8 mouse cellular contexts compared by ENCODE assay signal in the genomic region with DNA sequence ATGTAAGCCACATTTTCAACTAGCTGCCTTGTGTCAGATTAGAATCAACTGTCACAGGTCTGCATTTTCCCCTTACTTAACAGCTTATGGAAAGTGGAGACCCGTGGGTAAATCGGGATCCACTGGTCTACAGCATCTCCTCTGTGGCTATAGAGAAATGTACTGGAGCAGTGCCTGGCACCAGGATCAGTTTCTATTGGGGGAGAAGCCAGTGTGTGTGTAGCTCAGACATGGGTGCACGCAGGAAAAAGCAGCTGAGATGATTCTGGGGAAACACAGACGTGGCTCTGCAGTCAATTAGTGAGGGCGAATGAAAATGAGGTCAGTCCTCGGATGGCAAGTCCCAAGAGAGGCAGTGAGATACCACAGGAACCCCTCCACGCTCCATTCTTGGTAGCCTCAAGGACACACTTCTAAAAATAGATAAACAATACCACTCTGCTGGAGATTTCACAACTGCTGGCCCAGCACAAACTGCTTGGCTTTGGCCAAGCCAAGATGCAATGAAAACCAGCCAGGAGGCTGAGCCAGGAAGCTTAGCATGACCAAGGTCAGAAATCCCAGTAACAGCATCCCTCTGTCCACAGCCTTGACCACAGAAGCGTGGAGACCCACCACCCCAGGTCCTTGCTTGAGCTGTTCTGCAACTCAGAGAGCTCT. TPM values are rescaled to one million over a fixed set of nuclear protein-coding genes. Genes with fewer than 3 reads are reported as not detected.
DNase-seq lines count a peak whose midpoint lies in the region; ATAC-seq and TF ChIP-seq lines count a peak whose summit lies in the region.

No protein-coding gene starts in this region.

- no peak for DNase-seq in midbrain, embryonic 10.5 days (ENCODE audit: low spot score)
- DNase-seq in midbrain, postnatal 0 days (ENCODE audit: low spot score), result no peak
- peak; percentile 53 for DNase-seq in heart, postnatal 0 days (ENCODE audit: low spot score)
- DNase-seq in left cerebral cortex, postnatal 10 days (ENCODE audit: extremely low spot score in 1 of 2, low spot score in 2 of 2), result no peak

- peak overlapping the region; percentile 89 for H3K27ac ChIP-seq in midbrain, embryonic 10.5 days (replicated peaks)
- H3K27ac ChIP-seq in midbrain, postnatal 0 days (ENCODE audit: low read depth, low read length), result no peak overlapping the region
- H3K27ac ChIP-seq in embryonic facial prominence, embryonic 12.5 days, result peak overlapping the region; percentile 69
- peak overlapping the region; percentile 69 for H3K27ac ChIP-seq in heart, postnatal 0 days (ENCODE audit: low read depth)
- peak overlapping the region; percentile 28 for H3K27ac ChIP-seq in macrophage
- H3K27ac ChIP-seq in midbrain, embryonic 13.5 days, result no peak overlapping the region

- no peaks in the 10 kb centered on the region for H3K9me3 ChIP-seq in midbrain, embryonic 10.5 days (replicated peaks)
- H3K9me3 ChIP-seq in midbrain, postnatal 0 days (ENCODE audit: low read length), result no peaks in the 10 kb centered on the region
- H3K9me3 ChIP-seq in embryonic facial prominence, embryonic 12.5 days, result no peaks in the 10 kb centered on the region
- no peaks in the 10 kb centered on the region for H3K9me3 ChIP-seq in heart, postnatal 0 days (replicated peaks; ENCODE audit: control insufficient read depth, low read length)
- H3K9me3 ChIP-seq in midbrain, embryonic 13.5 days, result no peaks in the 10 kb centered on the region

- ATAC-seq in midbrain, postnatal 0 days (ENCODE audit: low FRiP score), result no peak
- ATAC-seq in embryonic facial prominence, embryonic 12.5 days (ENCODE audit: insufficient number of reproducible peaks, insufficient read depth, low FRiP score, low TSS enrichment), result no peak
- ATAC-seq in heart, postnatal 0 days (ENCODE audit: insufficient read depth, low read depth), result peak; percentile 66
- no peak for ATAC-seq in monocyte, adult 5-6 weeks (replicated peaks; ENCODE audit: insufficient number of reproducible peaks, low FRiP score, low TSS enrichment, poor library complexity, severe bottlenecking)
- ATAC-seq in midbrain, embryonic 13.5 days, result no peak

- H3K4me1 ChIP-seq in midbrain, embryonic 10.5 days, result peaks cover 55% of the 10 kb centered on the region
- H3K4me1 ChIP-seq in midbrain, postnatal 0 days (ENCODE audit: insufficient read depth, low read length), result no peaks in the 10 kb centered on the region
- peaks cover 17% of the 10 kb centered on the region for H3K4me1 ChIP-seq in embryonic facial prominence, embryonic 12.5 days
- 0 out of 2 replicates have a peak, but pooled peaks cover 4% of the 10 kb centered on the region for H3K4me1 ChIP-seq in heart, postnatal 0 days (ENCODE audit: control insufficient read depth, insufficient read depth)
- peaks cover 9% of the 10 kb centered on the region for H3K4me1 ChIP-seq in midbrain, embryonic 13.5 days (replicated peaks)

- intact Hi-C loops in left cerebral cortex, postnatal 10 days (cut with DNase I), result no loop called here

- TF ChIP-seq CTCF in midbrain, postnatal 0 days (IDR thresholded peaks at IDR 0.05), result no peak
- no peak for TF ChIP-seq CTCF in heart, postnatal 0 days (IDR thresholded peaks at IDR 0.05; ENCODE audit: low read depth)

- H3K4me3 ChIP-seq in midbrain, embryonic 10.5 days, result no peak overlapping the region
- no peak overlapping the region for H3K4me3 ChIP-seq in midbrain, postnatal 0 days (ENCODE audit: low read depth, low read length)
- no peak overlapping the region for H3K4me3 ChIP-seq in embryonic facial prominence, embryonic 12.5 days
- H3K4me3 ChIP-seq in heart, postnatal 0 days (ENCODE audit: low read depth, low read length), result no peak overlapping the region
- no peak overlapping the region for H3K4me3 ChIP-seq in macrophage (ENCODE audit: inconsistent target)
- H3K4me3 ChIP-seq in midbrain, embryonic 13.5 days (replicated peaks), result no peak overlapping the region

- H3K4me2 ChIP-seq in midbrain, postnatal 0 days (ENCODE audit: low read depth, low read length, poor library complexity, severe bottlenecking), result no peak overlapping the region
- no peak overlapping the region for H3K4me2 ChIP-seq in embryonic facial prominence, embryonic 12.5 days (replicated peaks)
- H3K4me2 ChIP-seq in heart, postnatal 0 days (ENCODE audit: low read depth, low read length), result no peak overlapping the region
- no peak overlapping the region for H3K4me2 ChIP-seq in midbrain, embryonic 13.5 days (replicated peaks)

- no peak for TF ChIP-seq EP300 in heart, postnatal 0 days (IDR thresholded peaks at IDR 0.05; ENCODE audit: low read depth)

- H3K79me2 ChIP-seq in macrophage (ENCODE audit: inconsistent target), result no peaks in the 10 kb centered on the region

- no peaks in the 10 kb centered on the region for H3K36me3 ChIP-seq in midbrain, embryonic 10.5 days
- no peaks in the 10 kb centered on the region for H3K36me3 ChIP-seq in midbrain, postnatal 0 days (ENCODE audit: insufficient read depth, low read length)
- H3K36me3 ChIP-seq in embryonic facial prominence, embryonic 12.5 days, result no peaks in the 10 kb centered on the region
- no peaks in the 10 kb centered on the region for H3K36me3 ChIP-seq in heart, postnatal 0 days (replicated peaks; ENCODE audit: control insufficient read depth, insufficient read depth, low read length)
- no peaks in the 10 kb centered on the region for H3K36me3 ChIP-seq in macrophage (ENCODE audit: inconsistent target)
- no peaks in the 10 kb centered on the region for H3K36me3 ChIP-seq in midbrain, embryonic 13.5 days

- 66% methylated on average over 8 of the region's 8 CpGs for WGBS in midbrain, embryonic 10.5 days
- WGBS in midbrain, postnatal 0 days, result 59% methylated on average over 8 of the region's 8 CpGs
- WGBS in embryonic facial prominence, embryonic 12.5 days, result 39% methylated on average over 8 of the region's 8 CpGs
- WGBS in heart, postnatal 0 days, result 21% methylated on average over 8 of the region's 8 CpGs
- 36% methylated on average over 8 of the region's 8 CpGs for WGBS in macrophage (ENCODE audit: missing documents)
- 66% methylated on average over 8 of the region's 8 CpGs for WGBS in midbrain, embryonic 13.5 days

- H3K9ac ChIP-seq in midbrain, postnatal 0 days (replicated peaks; ENCODE audit: low read length, poor library complexity, severe bottlenecking), result no peak overlapping the region
- H3K9ac ChIP-seq in embryonic facial prominence, embryonic 12.5 days, result no peak overlapping the region
- no peak overlapping the region for H3K9ac ChIP-seq in heart, postnatal 0 days (replicated peaks; ENCODE audit: low read depth, low read length)
- H3K9ac ChIP-seq in midbrain, embryonic 13.5 days (replicated peaks), result no peak overlapping the region

- no peaks in the 10 kb centered on the region for H3K27me3 ChIP-seq in midbrain, embryonic 10.5 days (ENCODE audit: low read depth, poor library complexity, severe bottlenecking)
- no peaks in the 10 kb centered on the region for H3K27me3 ChIP-seq in midbrain, postnatal 0 days (ENCODE audit: insufficient read depth, low read length)
- no peaks in the 10 kb centered on the region for H3K27me3 ChIP-seq in embryonic facial prominence, embryonic 12.5 days
- no peaks in the 10 kb centered on the region for H3K27me3 ChIP-seq in heart, postnatal 0 days (ENCODE audit: control insufficient read depth, insufficient read depth, low read length)
- H3K27me3 ChIP-seq in midbrain, embryonic 13.5 days, result no peaks in the 10 kb centered on the region

RNA-seq across cellular contexts. Expression of gene Nuak1, which starts 40.4 kb away (rescaled TPM):
- 3.0 and 4.0 TPM in 2 replicates for polyA plus RNA-seq in midbrain, embryonic 10.5 days (2016; fragmentation: Nextera tagmentation; extraction: Ambion mirVana)
- 21.1 and 37.9 TPM in 2 replicates for total RNA-seq in midbrain, postnatal 0 days (2014; rRNA removed)
- 2.2 and 2.7 TPM in 2 replicates for polyA plus RNA-seq in midbrain, postnatal 0 days (2015; fragmentation: Nextera tagmentation; extraction: Ambion mirVana)
- 3.5 and 3.8 TPM in 2 replicates for polyA plus RNA-seq in embryonic facial prominence, embryonic 12.5 days (2016; fragmentation: Nextera tagmentation; extraction: Ambion mirVana)
- 33.6 and 36.8 TPM in 2 replicates for total RNA-seq in heart, postnatal 0 days (2014; rRNA removed; ENCODE audit: low replicate concordance)
- 1.4 and 1.7 TPM in 2 replicates for polyA plus RNA-seq in heart, postnatal 0 days (2015; fragmentation: Nextera tagmentation; extraction: Ambion mirVana)
- 1 to 10 TPM; 1.2 to 9.6 (median 6.5) TPM for total RNA-seq in macrophage (2018; cell fraction: chromatin; rRNA removed)
- total RNA-seq in macrophage (2018; cell fraction: cytosol; rRNA removed), result 1 to 10 TPM; 1.3 to 8.7 (median 5.2) TPM
- 10 to 100 TPM in 3 of 26 experiments, 1 to 10 TPM in 23; 2.1 to 13.0 (median 6.1) TPM for total RNA-seq in macrophage (2018; cell fraction: nucleus; rRNA removed)
- 3.9 to 5.7 TPM (median 4.6 TPM) in 3 replicates for polyA plus RNA-seq in macrophage (2018)
- total RNA-seq in left cerebral cortex, postnatal 10 days (2021), result 10 to 100 TPM; 47.7 to 55.0 TPM
- total RNA-seq in monocyte, adult 5-6 weeks (2017), result 0.29 to 0.48 TPM in 2 of 3 replicates, not detected in the other
- polyA plus RNA-seq in midbrain, embryonic 13.5 days (2015; fragmentation: Nextera tagmentation; extraction: Ambion mirVana), result 4.9 and 5.0 TPM in 2 replicates

RNA-seq across cellular contexts. Expression of gene Ckap4, which starts 53.1 kb away (rescaled TPM):
- polyA plus RNA-seq in midbrain, embryonic 10.5 days (2016; fragmentation: Nextera tagmentation; extraction: Ambion mirVana), result 66.1 and 69.7 TPM in 2 replicates
- total RNA-seq in midbrain, postnatal 0 days (2014; rRNA removed), result 52.3 and 58.5 TPM in 2 replicates
- 46.4 and 52.7 TPM in 2 replicates for polyA plus RNA-seq in midbrain, postnatal 0 days (2015; fragmentation: Nextera tagmentation; extraction: Ambion mirVana)
- 113 and 117 TPM in 2 replicates for polyA plus RNA-seq in embryonic facial prominence, embryonic 12.5 days (2016; fragmentation: Nextera tagmentation; extraction: Ambion mirVana)
- 59.8 and 83.8 TPM in 2 replicates for total RNA-seq in heart, postnatal 0 days (2014; rRNA removed; ENCODE audit: low replicate concordance)
- 42.6 and 45.6 TPM in 2 replicates for polyA plus RNA-seq in heart, postnatal 0 days (2015; fragmentation: Nextera tagmentation; extraction: Ambion mirVana)
- total RNA-seq in macrophage (2018; cell fraction: chromatin; rRNA removed), result 10 to 100 TPM in 1 of 26 experiments, 1 to 10 TPM in 13, under 1 TPM in 12; 0.22 to 26.1 (median 1.4) TPM
- total RNA-seq in macrophage (2018; cell fraction: cytosol; rRNA removed), result 10 to 100 TPM in 13 of 26 experiments, 1 to 10 TPM in 13; 1.8 to 21.2 (median 8.0) TPM
- total RNA-seq in macrophage (2018; cell fraction: nucleus; rRNA removed), result 10 to 100 TPM in 10 of 26 experiments, 1 to 10 TPM in 16; 2.7 to 50.8 (median 8.9) TPM
- polyA plus RNA-seq in macrophage (2018), result 8.3 to 45.1 TPM (median 15.0 TPM) in 3 replicates
- 10 to 100 TPM; 40.1 to 42.1 TPM for total RNA-seq in left cerebral cortex, postnatal 10 days (2021)
- 11.0 to 16.6 TPM (median 12.2 TPM) in 3 replicates for total RNA-seq in monocyte, adult 5-6 weeks (2017)
- 48.7 and 60.9 TPM in 2 replicates for polyA plus RNA-seq in midbrain, embryonic 13.5 days (2015; fragmentation: Nextera tagmentation; extraction: Ambion mirVana)

Comparison
In these comparisons a context has a peak if more than half of its experiments do, and no peak if none do; other contexts are left out.
1. H3K27ac ChIP-seq: peak in midbrain, embryonic 10.5 days (single experiment), embryonic facial prominence, embryonic 12.5 days (single experiment), heart, postnatal 0 days (single experiment) and macrophage (single experiment); none in midbrain, postnatal 0 days (single experiment) and midbrain, embryonic 13.5 days (single experiment).